Mouse (Mus musculus) CH12.LX (cell line): ENCODE results near the gene Gm20388. TPM values are rescaled to one million over a fixed set of nuclear protein-coding genes. Genes with fewer than 3 reads are reported as not detected.

Source experiments
- DNase-seq: peaks from one replicate; pipeline ENCODE4 v3.0.0-alpha.2; 2013; ENCODE audit errors: extremely low read depth
- H3K27ac ChIP-seq: 2 replicates; pipeline ENCODE4 v1.5.1; 2012; ENCODE audit warnings: low read depth, mild to moderate bottlenecking, control low read depth, moderate library complexity; ENCODE audit not compliant: insufficient read depth
- H3K27me3 ChIP-seq: replicated peaks from 2 replicates; pipeline ENCODE3; 2012; ENCODE audit warnings: inconsistent platforms
- H3K36me3 ChIP-seq, 2 experiments: replicated peaks in 1 of 2; 2 replicates each; pipeline versions ENCODE3 to v1.6.1; 2012; ENCODE audit warnings: inconsistent platforms in 1 of 2, low read length in 1 of 2, mild to moderate bottlenecking in 1 of 2, mixed read lengths in 1 of 2, moderate library complexity in 1 of 2; ENCODE audit not compliant: control insufficient read depth in 1 of 2, insufficient read depth in 1 of 2
- H3K4me1 ChIP-seq, 2 experiments: 2 replicates each; pipeline ENCODE4 v1.6.1; 2012; ENCODE audit warnings: inconsistent platforms in 1 of 2, moderate library complexity in 1 of 2; ENCODE audit not compliant: insufficient read depth in 2 of 2, control insufficient read depth in 1 of 2
- H3K4me2 ChIP-seq: 2 replicates; pipeline ENCODE4 v1.6.1; 2012; ENCODE audit warnings: low read depth, mild to moderate bottlenecking, control low read depth; ENCODE audit not compliant: poor library complexity, insufficient read depth, severe bottlenecking
- H3K4me3 ChIP-seq, 3 experiments: fragments of 150-350 bp in 1 of 3; sonication (generic) in 1 of 3; replicated peaks in 1 of 3; 2 replicates each; pipeline versions ENCODE3 to v1.5.1; 2011 to 2012; ENCODE audit warnings: low read depth in 2 of 3, low read length in 2 of 3, mild to moderate bottlenecking in 2 of 3, moderate library complexity in 2 of 3, control low read depth in 1 of 3, improper control_type of control experiment in 1 of 3, inconsistent platforms in 1 of 3, mixed read lengths in 1 of 3; ENCODE audit not compliant: poor library complexity in 1 of 3
- H3K79me2 ChIP-seq: replicated peaks from 2 replicates; pipeline ENCODE4 v1.6.1; 2012; ENCODE audit warnings: mild to moderate bottlenecking, moderate library complexity; ENCODE audit not compliant: control insufficient read depth, poor library complexity, insufficient read depth, severe bottlenecking; ENCODE audit errors: extremely low read depth
- H3K9ac ChIP-seq: 2 replicates; pipeline ENCODE4 v1.6.1; 2012; ENCODE audit warnings: low read depth, mild to moderate bottlenecking, control low read depth, moderate library complexity; ENCODE audit not compliant: insufficient read depth
- H3K9me3 ChIP-seq: replicated peaks from 2 replicates; pipeline ENCODE3; 2012; ENCODE audit warnings: low read length, inconsistent platforms, mixed read lengths
- CHD2 ChIP-seq: IDR thresholded peaks from 2 replicates; pipeline ENCODE4 v1.6.1; 2011; ENCODE audit warnings: low read length, improper control_type of control experiment
- CTCF ChIP-seq, 2 experiments: IDR thresholded peaks in 1 of 2; conservative IDR thresholded peaks in 1 of 2; 2 replicates each; pipeline ENCODE4 v1.5.1; 2011 to 2012; ENCODE audit warnings: low read depth in 2 of 2, low read length in 2 of 2, improper control_type of control experiment in 1 of 2, inconsistent platforms in 1 of 2, mild to moderate bottlenecking in 1 of 2, moderate library complexity in 1 of 2
- ELF1 ChIP-seq: IDR thresholded peaks from 2 replicates; pipeline ENCODE4 v1.6.1; 2014; ENCODE audit warnings: low read depth, mild to moderate bottlenecking, inconsistent platforms, low read length, improper control_type of control experiment
- EP300 ChIP-seq: IDR thresholded peaks from 2 replicates; pipeline ENCODE4 v1.6.1; 2011; ENCODE audit warnings: low read length, improper control_type of control experiment
- HCFC1 ChIP-seq: IDR thresholded peaks from 2 replicates; pipeline ENCODE4 v1.6.1; 2012; ENCODE audit warnings: low read depth, mild to moderate bottlenecking, inconsistent platforms, low read length, improper control_type of control experiment
- JUN ChIP-seq: IDR thresholded peaks from 2 replicates; pipeline ENCODE4 v1.6.1; 2011; ENCODE audit warnings: low read depth, mild to moderate bottlenecking, low read length, improper control_type of control experiment, moderate library complexity; ENCODE audit not compliant: insufficient read depth
- MEF2A ChIP-seq: IDR thresholded peaks from 2 replicates; pipeline ENCODE4 v1.6.1; 2014; ENCODE audit warnings: low read depth, mild to moderate bottlenecking, inconsistent platforms, low read length, improper control_type of control experiment, borderline replicate concordance
- MXI1 ChIP-seq: IDR thresholded peaks from 2 replicates; pipeline ENCODE4 v1.6.1; 2011; ENCODE audit warnings: mild to moderate bottlenecking, low read depth, low read length, improper control_type of control experiment
- PAX5 ChIP-seq: IDR thresholded peaks from 2 replicates; pipeline ENCODE4 v1.6.1; 2012; ENCODE audit warnings: low read length, inconsistent platforms, mixed read lengths
- RAD21 ChIP-seq: IDR thresholded peaks from 2 replicates; pipeline ENCODE4 v1.6.1; 2011; ENCODE audit warnings: low read depth, mild to moderate bottlenecking, low read length, improper control_type of control experiment, moderate library complexity
- RCOR1 ChIP-seq: conservative IDR thresholded peaks from 2 replicates; pipeline ENCODE4 v1.6.1; 2012; ENCODE audit warnings: low read depth, mild to moderate bottlenecking, inconsistent platforms, low read length, improper control_type of control experiment
- UBTF ChIP-seq: IDR thresholded peaks from 2 replicates; pipeline ENCODE4 v1.6.1; 2012; ENCODE audit warnings: low read depth, mild to moderate bottlenecking, inconsistent platforms, low read length, improper control_type of control experiment, moderate library complexity
- USF1 ChIP-seq: IDR thresholded peaks from 2 replicates; pipeline ENCODE4 v1.6.1; 2014; ENCODE audit warnings: low read depth, mild to moderate bottlenecking, inconsistent platforms, low read length, improper control_type of control experiment
- USF2 ChIP-seq: conservative IDR thresholded peaks from 2 replicates; pipeline ENCODE4 v1.6.1; 2011; ENCODE audit warnings: low read depth, low read length, improper control_type of control experiment
- ZC3H11A ChIP-seq: IDR thresholded peaks from 2 replicates; pipeline ENCODE4 v1.6.1; 2012; ENCODE audit warnings: low read depth, mild to moderate bottlenecking, inconsistent platforms, low read length, improper control_type of control experiment
- ZKSCAN1 ChIP-seq: IDR thresholded peaks from 2 replicates; pipeline ENCODE4 v1.6.1; 2012; ENCODE audit warnings: low read depth, inconsistent platforms, low read length, improper control_type of control experiment, borderline replicate concordance
- ZMIZ1 ChIP-seq: IDR thresholded peaks from 2 replicates; pipeline ENCODE4 v1.6.1; 2012; ENCODE audit warnings: low read depth, mild to moderate bottlenecking, inconsistent platforms, low read length, improper control_type of control experiment
- dilution Hi-C: fragments of 300-500 bp; cut with MboI; formaldehyde crosslinking; loops from 2 replicates; pipeline ENCODE4 v1.14.3; 2020; ENCODE audit warnings: low sequenced_read_pairs; ENCODE audit not compliant: extremely low pct_unique_long_range_greater_than_20kb, extremely low pct_ligation_motif_present
- in situ Hi-C: fragments of 300-500 bp; cut with MboI; formaldehyde crosslinking; loops from 3 replicates; pipeline ENCODE4 v1.14.3; 2019; ENCODE audit warnings: low sequenced_read_pairs, low pct_ligation_motif_present, low pct_unique_long_range_greater_than_20kb, mixed read lengths
- polyA plus RNA-seq: library from polyadenylated mRNA; unstranded; fragments of >175 nt; gene quantifications from 2 replicates; pipeline ENCODE4 v1.2.1, GENCODE M21; 2012; ENCODE audit warnings: low read depth; ENCODE audit not compliant: insufficient read length
- total RNA-seq, 2 experiments: library from RNA; depleted of rRNA; stranded (reverse); fragments of 300-350 nt in 1 of 2; fragments of >200 nt in 1 of 2; gene quantifications; 2 replicates each; pipeline ENCODE4 v1.2.3; 2012 to 2014

The Gm20388 gene
- total and polyA plus RNA-seq, 3 experiments, result 14.8 to 26.3 (median 22.2) TPM

GRCm38 (mm10) chr8:121164017-121164469 lies 1253.4 kb downstream of the Gm20388 start:
- Histone ChIP-seq H3K4me1 (no peaks in the 10 kb centered on the region), H3K79me2 (no peaks in the 10 kb centered on the region), H3K4me3 (no peak overlapping the region), H3K4me2 (no peak overlapping the region), H3K27me3 (peaks cover 98% of the 10 kb centered on the region), H3K9me3 (no peaks in the 10 kb centered on the region), H3K9ac (no peak overlapping the region), H3K36me3 (no peaks in the 10 kb centered on the region), H3K27ac (no peak overlapping the region)
- in situ Hi-C loops, result no loop called here
- DNase-seq, result no peak
- TF ChIP-seq MEF2A, result no peak
- TF ChIP-seq RCOR1, result no peak
- no peak for TF ChIP-seq CHD2
- no peak for TF ChIP-seq USF2
- TF ChIP-seq ELF1, result no peak
- dilution Hi-C loops, result no loop called here

- H3K4me1 ChIP-seq, result no peaks in the 10 kb centered on the region
These were observed 1257.4 kb downstream of the Gm20388 start for GRCm38 (mm10) chr8:121168033-121168432.

DNA sequence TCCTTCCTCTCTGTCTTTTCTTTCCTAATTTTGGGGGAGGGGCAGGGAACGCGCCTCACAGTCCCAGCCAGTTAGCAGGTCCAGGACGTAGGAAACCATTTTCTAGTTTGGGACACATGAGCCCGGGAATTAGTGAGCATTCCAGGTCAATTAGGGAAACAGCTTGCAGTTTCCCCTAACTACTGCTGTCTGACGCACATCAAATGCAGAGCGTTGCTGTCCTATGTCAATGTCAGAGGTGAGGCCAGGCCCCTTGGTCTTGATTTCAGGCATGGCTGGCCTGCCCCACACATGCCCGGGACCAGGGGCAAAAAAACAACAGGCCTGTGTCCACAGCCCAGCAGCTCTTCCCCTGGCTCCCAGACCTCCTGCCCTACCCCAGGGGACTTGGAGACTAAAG lies 1259.5 kb downstream of the Gm20388 start:
- H3K9ac ChIP-seq, result no peak overlapping the region
- no peaks in the 10 kb centered on the region for H3K9me3 ChIP-seq
- TF ChIP-seq EP300 (no peak), PAX5 (no peak), ELF1 (no peak), JUN (no peak), MXI1 (no peak), ZC3H11A (no peak), ZMIZ1 (no peak), ZKSCAN1 (no peak), USF2 (no peak), RAD21 (no peak), CTCF (conservative IDR thresholded peaks at IDR 0.05 in 1 of 2, IDR thresholded peaks at IDR 0.05 in 1 of 2; ENCODE audit: low read depth in 2 of 2, low read length in 2 of 2) (no peak)
- H3K36me3 ChIP-seq, result no peaks in the 10 kb centered on the region
- H3K27ac ChIP-seq, result no peak overlapping the region
- H3K27me3 ChIP-seq, result peaks cover 90% of the 10 kb centered on the region
- in situ Hi-C loops, result no loop called here
- DNase-seq, result no peak
- dilution Hi-C loops, result no loop called here
- no peaks in the 10 kb centered on the region for H3K4me1 ChIP-seq
- H3K4me2 ChIP-seq, result no peak overlapping the region
- H3K79me2 ChIP-seq, result no peaks in the 10 kb centered on the region
- H3K4me3 ChIP-seq, result no peak overlapping the region

More at GRCm38 (mm10) chr8:121168033-121168432, 1257.4 kb downstream of the Gm20388 start:
- Histone ChIP-seq H3K4me2 (no peak overlapping the region), H3K27me3 (peaks cover 94% of the 10 kb centered on the region), H3K9me3 (no peaks in the 10 kb centered on the region), H3K36me3 (no peaks in the 10 kb centered on the region), H3K27ac (no peak overlapping the region), H3K4me3 (no peak overlapping the region), H3K9ac (no peak overlapping the region), H3K79me2 (no peaks in the 10 kb centered on the region)
- dilution Hi-C loops (no loop called here), in situ Hi-C loops (no loop called here)
- TF ChIP-seq MXI1 (no peak), HCFC1 (no peak), USF1 (no peak), UBTF (no peak)
- no peak for DNase-seq
